Mouse (Mus musculus) CD8-positive naive resting alpha-beta T cell, adult 57 days (primary cell): ENCODE measurements around the gene Adgrg4. TPM values are rescaled to one million over a fixed set of nuclear protein-coding genes. Genes with fewer than 3 reads are reported as not detected.

Source experiments
- total RNA-seq: library from RNA; stranded (reverse); gene quantifications from one replicate; pipeline ENCODE4 v1.2.4, GENCODE M21; 2023

Gene Adgrg4
- not detected for total RNA-seq

DNA sequence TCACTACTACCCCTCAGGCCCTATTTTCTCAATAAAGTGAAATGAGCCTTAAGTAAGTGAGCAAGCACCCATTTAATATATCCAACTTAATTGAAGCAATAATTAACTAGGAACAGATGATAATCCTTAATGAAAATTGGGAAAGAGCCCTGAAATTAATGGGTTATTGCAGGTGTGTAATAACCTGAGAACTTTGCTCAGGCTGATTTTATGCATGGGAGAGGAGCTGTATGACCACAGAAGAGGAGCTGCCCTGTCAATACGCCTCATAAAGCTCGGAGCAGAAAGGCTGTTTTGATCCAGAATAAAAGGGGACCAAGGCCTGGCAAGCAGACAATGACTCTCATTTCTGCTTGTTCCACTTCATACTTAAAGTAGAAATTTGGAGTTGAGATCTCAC lies at the start of gene Adgrg4:
Gene Adgrg4, plus strand, starts transcription at position 301 of the 400 bp plus-strand sequence.

GRCm38 (mm10) chrX:56821765-56822603 lies 48.0 kb upstream of the Adgrg4 start, which contains the start of gene Map7d3:
Gene Map7d3 (minus strand): TSS chrX:56822326.

DNA sequence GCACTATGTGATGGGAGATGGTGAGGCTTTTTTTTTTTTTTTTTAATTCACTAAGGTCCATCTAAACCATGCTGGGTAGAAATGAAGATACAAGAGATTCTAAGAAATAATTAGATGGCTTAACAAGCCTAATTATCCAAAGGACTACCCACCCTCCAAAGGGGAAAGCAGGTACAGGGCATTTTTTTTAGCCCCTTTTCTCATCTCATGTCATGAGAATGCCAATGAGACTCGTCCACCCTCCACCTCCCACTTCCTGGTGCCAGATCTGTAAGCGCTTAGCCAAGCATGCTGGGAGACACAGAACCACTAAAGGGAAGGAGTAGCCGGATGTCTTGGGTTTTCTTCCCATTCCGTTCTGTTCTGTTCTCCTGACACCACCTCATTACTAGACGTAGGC lies 172.8 kb downstream of the Adgrg4 start, which contains the start of gene Brs3:
Gene Brs3, plus strand, starts transcription at position 301 of the 400 bp plus-strand sequence.

Other genes with a start within 250 kb of the Adgrg4 start
- gene Fhl1, start 138.4 kb upstream of the Adgrg4 start, total RNA-seq = not detected
- 1.0 TPM for gene Map7d3, start 47.8 kb upstream of the Adgrg4 start, total RNA-seq
- gene Brs3, start 172.9 kb downstream of the Adgrg4 start, total RNA-seq = not detected
- gene Htatsf1, start 183.4 kb downstream of the Adgrg4 start, total RNA-seq = 45.1 TPM
- not detected for gene Vgll1, start 217.9 kb downstream of the Adgrg4 start, total RNA-seq